In the genomic region with DNA sequence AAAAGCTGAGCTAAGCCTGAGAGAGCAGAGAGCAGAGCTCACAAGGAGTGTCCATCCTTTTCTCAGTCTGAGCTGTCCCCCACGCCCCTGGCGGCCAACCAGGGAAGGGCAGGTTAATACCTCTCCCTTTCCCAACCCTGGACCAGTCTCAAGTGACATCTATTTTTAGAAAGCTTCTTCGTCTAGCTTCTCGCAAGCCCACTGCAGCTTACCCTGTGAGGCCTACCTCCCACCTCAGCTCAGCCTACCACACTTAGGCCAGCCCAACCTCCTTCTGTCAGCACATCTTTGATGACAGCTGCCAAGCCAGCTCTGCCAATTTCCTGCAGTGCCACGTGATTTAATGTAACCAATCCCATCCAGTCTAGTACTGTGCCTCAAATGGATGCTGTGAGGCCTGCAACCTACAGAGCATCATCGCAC, we compare ENCODE assay signal across 8 mouse cellular contexts.
DNase-seq lines count a peak whose midpoint lies in the region; ATAC-seq and TF ChIP-seq lines count a peak whose summit lies in the region.

No protein-coding gene starts in this region.

- peak; percentile 73 for DNase-seq in intestine, embryonic 14.5 days (ENCODE audit: low spot score)
- peak; percentile 60 for DNase-seq in brain, embryonic 14.5 days (ENCODE audit: low read depth)
- DNase-seq in heart, postnatal 4 days: peak; percentile 79
- peak; percentile 18 to 33 for DNase-seq in layer of hippocampus, adult 8-10 months (ENCODE audit: low spot score in 2 of 2)

- no peak overlapping the region for H3K4me3 ChIP-seq in intestine, embryonic 14.5 days (ENCODE audit: low read depth, low read length)
- no peak overlapping the region for H3K4me3 ChIP-seq in intestine, embryonic 16.5 days (ENCODE audit: low read length)
- H3K4me3 ChIP-seq in forebrain, embryonic 12.5 days (replicated peaks): no peak overlapping the region
- no peak overlapping the region for H3K4me3 ChIP-seq in stomach, embryonic 16.5 days (replicated peaks; ENCODE audit: low read length)

- TF ChIP-seq CTCF in brain, embryonic 14.5 days (IDR thresholded peaks at IDR 0.05; ENCODE audit: borderline replicate concordance, extremely low read depth, insufficient read depth, insufficient read length): peak; percentile 83

- no peak overlapping the region for H3K4me2 ChIP-seq in intestine, embryonic 14.5 days (ENCODE audit: low read length)
- H3K4me2 ChIP-seq in intestine, embryonic 16.5 days (ENCODE audit: low read depth, low read length): no peak overlapping the region
- no peak overlapping the region for H3K4me2 ChIP-seq in forebrain, embryonic 12.5 days
- H3K4me2 ChIP-seq in stomach, embryonic 16.5 days (ENCODE audit: low read depth, low read length): no peak overlapping the region

- no peak for TF ChIP-seq POLR2A in brain, embryonic 14.5 days (IDR thresholded peaks at IDR 0.05; ENCODE audit: borderline replicate concordance, extremely low read depth, insufficient read depth, insufficient read length, poor library complexity, severe bottlenecking)

- no peak; the same call in 1 of the 2 replicates for ATAC-seq in intestine, embryonic 14.5 days (replicated peaks; ENCODE audit: low FRiP score, low TSS enrichment, low read depth)
- ATAC-seq in intestine, embryonic 16.5 days: no peak; the same call in 1 of the 2 replicates
- peak; percentile 84; the same call in 1 of the 2 replicates for ATAC-seq in forebrain, embryonic 12.5 days (ENCODE audit: low FRiP score)
- peak; percentile 93 for ATAC-seq in megakaryocyte-erythroid progenitor cell, adult 5-6 weeks (replicated peaks; ENCODE audit: low FRiP score, low TSS enrichment, poor library complexity, severe bottlenecking)
- ATAC-seq in stomach, embryonic 16.5 days (ENCODE audit: insufficient read depth, low FRiP score): peak; percentile 50; the same call in 1 of the 2 replicates

- 36% methylated on average over 6 of the region's 6 CpGs for WGBS in intestine, embryonic 14.5 days
- 35% methylated on average over 6 of the region's 6 CpGs for WGBS in intestine, embryonic 16.5 days
- WGBS in forebrain, embryonic 12.5 days: 48% methylated on average over 6 of the region's 6 CpGs
- WGBS in stomach, embryonic 16.5 days: 36% methylated on average over 6 of the region's 6 CpGs

- no peaks in the 10 kb centered on the region for H3K36me3 ChIP-seq in intestine, embryonic 14.5 days (ENCODE audit: control insufficient read depth, insufficient read depth, low read length)
- no peaks in the 10 kb centered on the region for H3K36me3 ChIP-seq in intestine, embryonic 16.5 days (ENCODE audit: control insufficient read depth, insufficient read depth, low read length)
- no peaks in the 10 kb centered on the region for H3K36me3 ChIP-seq in forebrain, embryonic 12.5 days (replicated peaks)
- no peaks in the 10 kb centered on the region for H3K36me3 ChIP-seq in stomach, embryonic 16.5 days (ENCODE audit: control insufficient read depth, insufficient read depth, low read length)

- H3K27ac ChIP-seq in intestine, embryonic 14.5 days (ENCODE audit: low read depth): no peak overlapping the region
- no peak overlapping the region for H3K27ac ChIP-seq in intestine, embryonic 16.5 days (ENCODE audit: low read length)
- H3K27ac ChIP-seq in forebrain, embryonic 12.5 days: no peak overlapping the region
- no peak overlapping the region for H3K27ac ChIP-seq in stomach, embryonic 16.5 days (ENCODE audit: low read length)

- no peak overlapping the region for H3K9ac ChIP-seq in intestine, embryonic 14.5 days (ENCODE audit: low read length)
- H3K9ac ChIP-seq in intestine, embryonic 16.5 days (ENCODE audit: low read depth, low read length): no peak overlapping the region
- H3K9ac ChIP-seq in forebrain, embryonic 12.5 days: no peak overlapping the region
- H3K9ac ChIP-seq in stomach, embryonic 16.5 days (ENCODE audit: low read length): no peak overlapping the region

- H3K4me1 ChIP-seq in intestine, embryonic 14.5 days (replicated peaks; ENCODE audit: control insufficient read depth, insufficient read depth, low read length): no peaks in the 10 kb centered on the region
- H3K4me1 ChIP-seq in intestine, embryonic 16.5 days (ENCODE audit: control insufficient read depth, insufficient read depth, low read length): no peaks in the 10 kb centered on the region
- H3K4me1 ChIP-seq in forebrain, embryonic 12.5 days: no peaks in the 10 kb centered on the region
- H3K4me1 ChIP-seq in stomach, embryonic 16.5 days (ENCODE audit: control insufficient read depth, insufficient read depth, low read length): 0 out of 2 replicates have a peak, but pooled peaks cover 2% of the 10 kb centered on the region

- no peaks in the 10 kb centered on the region for H3K9me3 ChIP-seq in intestine, embryonic 14.5 days (ENCODE audit: control insufficient read depth, low read length)
- H3K9me3 ChIP-seq in intestine, embryonic 16.5 days (ENCODE audit: control insufficient read depth, low read length): no peaks in the 10 kb centered on the region
- H3K9me3 ChIP-seq in forebrain, embryonic 12.5 days: no peaks in the 10 kb centered on the region
- no peaks in the 10 kb centered on the region for H3K9me3 ChIP-seq in stomach, embryonic 16.5 days (replicated peaks; ENCODE audit: control insufficient read depth, low read length)

- H3K27me3 ChIP-seq in intestine, embryonic 14.5 days (replicated peaks; ENCODE audit: control insufficient read depth, insufficient read depth, low read length): no peaks in the 10 kb centered on the region
- no peaks in the 10 kb centered on the region for H3K27me3 ChIP-seq in intestine, embryonic 16.5 days (replicated peaks; ENCODE audit: control insufficient read depth, insufficient read depth, low read length)
- H3K27me3 ChIP-seq in forebrain, embryonic 12.5 days: no peaks in the 10 kb centered on the region
- H3K27me3 ChIP-seq in stomach, embryonic 16.5 days (ENCODE audit: control insufficient read depth, insufficient read depth, low read length): no peaks in the 10 kb centered on the region

Comparison
In these comparisons a context has a peak if more than half of its experiments do, and no peak if none do; other contexts are left out.
1. ATAC-seq: peak in forebrain, embryonic 12.5 days (single experiment), megakaryocyte-erythroid progenitor cell, adult 5-6 weeks (single experiment) and stomach, embryonic 16.5 days (single experiment); none in intestine, embryonic 14.5 days (single experiment) and intestine, embryonic 16.5 days (single experiment).
2. DNase-seq: peak in every context shown above with its lines; median percentile 79 in heart, postnatal 4 days; 73 in intestine, embryonic 14.5 days; 60 in brain, embryonic 14.5 days; 26 in layer of hippocampus, adult 8-10 months.